Comparison of ENCODE assay signal across 8 mouse cellular contexts in the genomic region with DNA sequence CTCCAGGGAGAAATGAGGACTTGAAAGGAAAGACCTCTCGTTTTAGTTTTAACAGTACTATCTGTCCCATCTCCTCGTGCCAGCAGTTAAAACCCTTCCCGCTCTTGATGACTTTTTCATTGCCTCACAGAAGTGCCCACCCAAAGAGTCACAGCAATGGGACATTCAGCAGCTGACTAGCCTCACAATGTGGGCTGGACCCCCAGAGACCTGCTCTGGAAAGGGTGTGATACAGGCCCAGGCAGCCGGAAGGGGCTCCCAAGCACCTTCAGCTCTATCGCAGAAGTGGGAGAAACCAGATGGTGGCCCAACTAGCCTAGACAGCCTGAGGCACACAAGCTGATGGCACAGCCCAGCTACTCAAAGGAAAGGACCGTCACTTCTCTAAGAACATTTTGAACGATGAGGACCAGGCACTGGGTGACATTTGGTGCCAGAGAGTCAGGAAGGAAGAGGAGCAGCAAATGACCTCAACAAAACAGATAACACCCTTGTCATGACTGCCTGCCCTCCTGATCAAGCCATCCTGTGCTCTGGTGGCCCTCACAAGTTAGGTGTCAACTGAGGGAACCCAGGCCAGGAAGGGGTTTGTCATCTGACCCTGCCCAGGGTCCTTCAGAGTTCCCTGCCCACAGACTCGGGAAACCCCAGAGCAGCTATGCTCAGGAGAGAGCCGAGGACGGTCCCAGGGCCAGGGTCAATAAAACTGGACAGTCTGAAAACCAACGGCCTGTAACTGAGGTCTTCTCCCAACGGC. TPM values are rescaled to one million over a fixed set of nuclear protein-coding genes. Genes with fewer than 3 reads are reported as not detected.
DNase-seq lines count a peak whose midpoint lies in the region; ATAC-seq and TF ChIP-seq lines count a peak whose summit lies in the region.

No protein-coding gene starts in this region.

- H3K36me3 ChIP-seq in spleen, adult 2 months (ENCODE audit: control insufficient read depth, insufficient read depth, low read length): no peaks in the 10 kb centered on the region
- H3K36me3 ChIP-seq in forebrain, embryonic 10.5 days (replicated peaks): no peaks in the 10 kb centered on the region; the same call in 1 of the 2 replicates
- no peaks in the 10 kb centered on the region for H3K36me3 ChIP-seq in limb, embryonic 12.5 days

- intact Hi-C loops in left cerebral cortex, postnatal 10 days (cut with DNase I): no loop called here

- no peak for TF ChIP-seq CTCF in spleen, adult 2 months (IDR thresholded peaks at IDR 0.05; ENCODE audit: extremely low read depth, insufficient read depth, insufficient read length, insufficient replicate concordance)

- ATAC-seq in limb, embryonic 12.5 days (ENCODE audit: insufficient number of reproducible peaks, insufficient read depth, low FRiP score, low TSS enrichment, low read depth): no peak

- peak overlapping the region; percentile 96 for H3K27ac ChIP-seq in spleen, adult 2 months (ENCODE audit: insufficient read depth, low read length)
- H3K27ac ChIP-seq in forebrain, embryonic 10.5 days: no peak overlapping the region
- no peak overlapping the region for H3K27ac ChIP-seq in limb, embryonic 12.5 days

- H3K27me3 ChIP-seq in spleen, adult 2 months (ENCODE audit: control insufficient read depth, insufficient read depth, low read length): no peaks in the 10 kb centered on the region
- peaks cover 88% of the 10 kb centered on the region for H3K27me3 ChIP-seq in forebrain, embryonic 10.5 days (ENCODE audit: poor library complexity, severe bottlenecking)
- H3K27me3 ChIP-seq in limb, embryonic 12.5 days: peaks cover 38% of the 10 kb centered on the region

- no peak for DNase-seq in spleen, adult 2 months (ENCODE audit: low read depth in 1 of 2, low spot score in 2 of 2)
- DNase-seq in spleen, postnatal 10 days (ENCODE audit: low spot score in 2 of 2): no peak
- DNase-seq in forebrain, embryonic 10.5 days (ENCODE audit: extremely low spot score, low spot score): no peak
- DNase-seq in natural killer cell, adult 2 months (ENCODE audit: low spot score in 2 of 2): peak; percentile 60 to 70
- no peak for DNase-seq in frontal cortex, postnatal 25 days (ENCODE audit: low spot score in 2 of 2)
- no peak for DNase-seq in embryo, embryonic 11 days
- no peak for DNase-seq in left cerebral cortex, postnatal 10 days (ENCODE audit: extremely low spot score in 1 of 2, low spot score in 2 of 2)

- no peak for TF ChIP-seq POLR2A in spleen, adult 2 months (IDR thresholded peaks at IDR 0.05; ENCODE audit: low read depth, low read length)

- H3K9me3 ChIP-seq in forebrain, embryonic 10.5 days: no peaks in the 10 kb centered on the region
- no peaks in the 10 kb centered on the region for H3K9me3 ChIP-seq in limb, embryonic 12.5 days

- 5% methylated on average over 12 of the region's 12 CpGs for WGBS in spleen, adult 2 months
- 55% methylated on average over 12 of the region's 12 CpGs for WGBS in forebrain, embryonic 10.5 days
- WGBS in limb, embryonic 12.5 days: 17% methylated on average over 12 of the region's 12 CpGs

- peak overlapping the region; percentile 73; the same call in 1 of the 2 replicates for H3K9ac ChIP-seq in limb, embryonic 12.5 days (replicated peaks)

- H3K4me2 ChIP-seq in limb, embryonic 12.5 days: peak overlapping the region; percentile 95

- peaks cover 34% of the 10 kb centered on the region; the same call in 1 of the 2 replicates for H3K4me1 ChIP-seq in spleen, adult 2 months (ENCODE audit: control insufficient read depth, insufficient read depth, insufficient read length)
- H3K4me1 ChIP-seq in forebrain, embryonic 10.5 days: peaks cover 69% of the 10 kb centered on the region
- H3K4me1 ChIP-seq in limb, embryonic 12.5 days (replicated peaks): peaks cover 57% of the 10 kb centered on the region

- H3K4me3 ChIP-seq in spleen, adult 2 months (ENCODE audit: extremely low read depth, insufficient read depth, insufficient read length): peak overlapping the region; percentile 74
- peak overlapping the region; percentile 80 for H3K4me3 ChIP-seq in forebrain, embryonic 10.5 days
- H3K4me3 ChIP-seq in limb, embryonic 12.5 days (replicated peaks): peak overlapping the region; percentile 75

RNA-seq across cellular contexts. Expression of a gene that starts 2.3 kb away (rescaled TPM):
- 118 and 259 TPM in 2 replicates for polyA plus RNA-seq in spleen, adult 2 months (2012; rRNA removed)
- polyA plus RNA-seq in forebrain, embryonic 10.5 days (2016; fragmentation: Nextera tagmentation; extraction: Ambion mirVana): 5.4 and 5.5 TPM in 2 replicates
- 12.7 and 13.1 TPM in 2 replicates for polyA plus RNA-seq in limb, embryonic 12.5 days (2016; fragmentation: Nextera tagmentation; extraction: Ambion mirVana)
- total RNA-seq in left cerebral cortex, postnatal 10 days (2021): 10 to 100 TPM; 17.1 to 17.3 TPM

RNA-seq across cellular contexts. Expression of a gene that starts 13.6 kb away (rescaled TPM):
- polyA plus RNA-seq in spleen, adult 2 months (2012; rRNA removed): 5.1 and 5.9 TPM in 2 replicates
- polyA plus RNA-seq in forebrain, embryonic 10.5 days (2016; fragmentation: Nextera tagmentation; extraction: Ambion mirVana): 45.3 and 47.8 TPM in 2 replicates
- polyA plus RNA-seq in limb, embryonic 12.5 days (2016; fragmentation: Nextera tagmentation; extraction: Ambion mirVana): 52.8 and 54.6 TPM in 2 replicates
- 10 to 100 TPM; 11.4 to 12.4 TPM for total RNA-seq in left cerebral cortex, postnatal 10 days (2021)

Comparison
In these comparisons a context has a peak if more than half of its experiments do, and no peak if none do; other contexts are left out.
1. DNase-seq: peak in natural killer cell, adult 2 months (2 of 2); none in spleen, adult 2 months (0 of 2), spleen, postnatal 10 days (0 of 2), forebrain, embryonic 10.5 days (single experiment), frontal cortex, postnatal 25 days (0 of 2), embryo, embryonic 11 days (single experiment) and left cerebral cortex, postnatal 10 days (0 of 2).
2. Peak in every context shown above with its lines, with median percentiles within 50 percentile points of each other: H3K4me3 ChIP-seq.